Mouse (Mus musculus) hematopoietic stem cell, adult 5-6 weeks (primary cell): Measurements from ENCODE around the gene Prkd2. TPM values are rescaled to one million over a fixed set of nuclear protein-coding genes. Genes with fewer than 3 reads are reported as not detected.

Experiments
- ATAC-seq, 2 experiments: fragments of 125-278 bp in 1 of 2; replicated peaks in 1 of 2; 2 replicates each; pipeline ENCODE4 v1.8.0; 2016 to 2017; ENCODE audit warnings: inconsistent platforms in 2 of 2, mild to moderate bottlenecking in 2 of 2, moderate number of reproducible peaks in 2 of 2, low read depth in 1 of 2, moderate TSS enrichment in 1 of 2; ENCODE audit not compliant: low FRiP score in 2 of 2, poor library complexity in 2 of 2, severe bottlenecking in 2 of 2, insufficient read depth in 1 of 2, low TSS enrichment in 1 of 2
- total RNA-seq: library from RNA; stranded (forward); fragments of 172-1452, 232-1000 nt; gene quantifications from 2 replicates; pipeline ENCODE4 v1.2.3, GENCODE M21; 2017

Prkd2 gene
- total RNA-seq, 1 experiment from 2014 or later, result 22.3 TPM

DNA sequence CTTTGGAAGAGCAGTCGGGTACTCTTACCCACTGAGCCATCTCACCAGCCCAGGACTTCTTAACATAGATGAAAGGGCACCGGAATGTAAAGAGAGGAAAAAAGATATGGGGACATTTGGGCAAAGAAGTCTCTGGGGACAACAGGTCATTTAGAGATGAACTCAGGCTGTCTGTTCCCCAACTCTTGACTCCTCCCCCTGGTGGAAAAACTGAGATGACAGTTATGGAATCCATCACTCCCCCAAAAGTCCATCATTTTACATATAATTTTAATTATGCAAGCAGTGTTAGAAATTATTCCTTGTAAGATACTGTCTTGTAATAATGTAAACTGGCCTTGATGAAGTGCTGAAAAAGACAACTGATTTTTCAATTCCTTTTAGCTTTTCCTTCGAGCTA lies 35.0 kb downstream of the Prkd2 start:
- ATAC-seq, result no peak

DNA sequence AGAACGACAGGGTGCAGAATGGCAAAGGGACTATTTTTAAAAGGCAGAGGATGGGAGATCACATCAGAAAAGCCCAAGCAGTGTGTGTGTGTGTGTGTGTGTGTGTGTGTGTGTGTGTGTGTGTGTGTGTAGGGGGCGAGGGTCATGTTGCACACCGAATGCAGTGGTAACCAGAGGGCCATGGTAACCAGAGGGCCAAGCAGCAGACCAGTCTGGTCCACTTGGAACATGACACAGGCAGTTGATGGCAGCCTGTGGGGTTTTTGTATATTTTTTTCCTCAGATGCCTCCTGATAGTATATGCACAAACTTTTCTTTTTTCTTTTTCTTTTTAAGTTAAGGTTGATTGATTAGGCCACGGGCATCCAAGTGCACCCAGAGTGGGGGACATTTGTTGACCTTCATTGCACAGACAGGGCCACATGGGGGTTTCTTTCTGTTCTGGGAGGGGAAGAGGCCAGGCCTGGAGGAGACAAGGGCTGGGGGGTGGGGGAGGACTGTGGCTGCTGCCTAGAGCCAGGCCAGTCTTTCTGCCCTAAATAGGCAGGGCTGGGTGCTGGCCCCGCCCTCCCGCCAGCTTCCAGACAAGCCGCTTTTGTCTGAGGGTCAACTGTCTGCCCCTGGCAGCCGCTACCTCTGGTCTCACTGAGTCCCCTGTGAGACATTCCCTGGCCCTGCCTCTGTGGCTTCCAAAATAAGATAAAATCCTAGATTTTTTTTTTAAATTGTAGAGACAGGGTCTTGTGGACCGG lies 37.3 kb downstream of the Prkd2 start:
- no peak for ATAC-seq

DNA sequence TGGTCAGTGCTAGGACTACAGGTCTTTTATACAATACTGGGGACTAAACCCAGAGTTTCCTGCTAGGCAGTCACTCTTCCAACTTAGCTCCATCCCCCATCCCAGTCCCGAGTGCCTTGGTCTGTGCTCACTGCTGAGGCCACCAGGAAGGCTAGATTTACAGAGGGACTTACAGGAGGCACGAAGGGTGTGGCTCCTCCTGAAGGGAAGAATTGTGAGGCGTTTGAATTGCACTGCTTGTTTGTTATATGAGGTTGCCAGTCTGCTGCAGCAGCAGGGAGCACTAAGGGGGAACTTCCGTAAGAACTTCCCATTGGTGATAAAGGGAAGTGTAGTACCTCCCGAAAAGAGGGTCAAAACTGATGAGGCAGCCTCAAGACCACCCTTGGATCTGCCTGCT lies 37.9 kb downstream of the Prkd2 start:
- no peak for ATAC-seq

DNA sequence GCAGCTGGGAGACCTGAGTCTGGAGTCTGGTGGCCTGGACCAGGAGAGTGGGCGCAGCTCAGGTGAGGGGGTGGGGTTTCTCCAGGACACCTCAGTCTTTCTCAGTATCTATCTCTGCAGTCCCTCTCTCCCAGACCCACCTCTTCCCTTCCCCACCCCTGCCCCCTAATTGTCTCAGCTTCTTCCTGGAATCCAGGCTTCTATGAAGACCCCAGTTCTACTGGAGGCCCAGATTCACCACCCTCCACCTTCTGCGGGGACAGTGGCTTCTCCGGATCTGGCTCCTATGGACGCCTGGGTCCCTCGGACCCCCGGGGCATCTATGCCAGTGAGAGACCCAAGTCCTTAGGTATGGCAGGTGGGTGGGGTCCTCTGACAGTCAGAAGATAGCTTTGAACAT lies 40.5 kb downstream of the Prkd2 start:
- no peak for ATAC-seq

DNA sequence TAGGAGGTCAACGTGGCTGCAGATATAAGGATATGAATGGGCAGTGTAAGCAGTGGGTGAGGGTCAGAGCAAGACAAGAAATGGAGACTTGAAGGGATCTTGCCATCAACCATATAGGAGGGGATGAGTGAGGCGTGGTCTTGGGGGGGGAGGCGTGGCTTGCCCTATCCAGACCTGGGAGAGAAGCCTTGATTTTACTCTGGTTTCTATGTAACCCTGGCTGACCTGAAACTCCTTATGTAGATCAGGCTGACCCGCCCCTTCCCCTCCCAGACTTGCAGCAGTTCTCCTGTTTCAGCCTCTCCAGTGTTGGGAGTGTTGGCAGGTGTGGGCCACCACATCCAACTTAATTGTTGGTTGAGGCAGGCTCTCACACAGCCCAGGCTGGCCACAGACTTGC lies 41.6 kb downstream of the Prkd2 start:
- ATAC-seq, result no peak

DNA sequence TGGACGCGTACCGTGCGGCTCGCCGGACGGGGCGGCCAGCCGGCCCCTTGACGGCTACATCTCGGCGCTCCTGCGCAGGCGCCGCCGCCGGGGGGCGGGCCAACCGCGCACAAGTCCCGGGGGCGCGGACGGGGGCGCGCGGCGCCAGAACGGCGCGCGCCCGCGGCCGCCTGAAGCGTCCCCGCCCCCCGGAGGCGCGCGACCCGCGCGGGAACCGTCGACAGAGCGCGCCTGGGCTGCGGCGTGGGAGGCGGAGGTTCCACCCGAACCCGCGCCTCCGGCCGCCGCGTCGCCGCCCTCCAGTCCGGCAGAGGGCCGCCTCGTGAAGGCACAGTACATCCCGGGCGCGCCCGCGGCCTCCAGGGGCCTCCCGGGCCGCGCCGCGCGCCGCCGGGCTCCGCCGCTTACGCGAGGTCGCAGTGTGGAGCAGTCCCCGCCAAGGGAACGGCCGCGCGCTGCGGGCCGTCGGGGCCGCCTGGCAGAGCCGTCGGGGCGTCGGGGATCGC lies 42.6 kb downstream of the Prkd2 start:
- ATAC-seq, result no peak

DNA sequence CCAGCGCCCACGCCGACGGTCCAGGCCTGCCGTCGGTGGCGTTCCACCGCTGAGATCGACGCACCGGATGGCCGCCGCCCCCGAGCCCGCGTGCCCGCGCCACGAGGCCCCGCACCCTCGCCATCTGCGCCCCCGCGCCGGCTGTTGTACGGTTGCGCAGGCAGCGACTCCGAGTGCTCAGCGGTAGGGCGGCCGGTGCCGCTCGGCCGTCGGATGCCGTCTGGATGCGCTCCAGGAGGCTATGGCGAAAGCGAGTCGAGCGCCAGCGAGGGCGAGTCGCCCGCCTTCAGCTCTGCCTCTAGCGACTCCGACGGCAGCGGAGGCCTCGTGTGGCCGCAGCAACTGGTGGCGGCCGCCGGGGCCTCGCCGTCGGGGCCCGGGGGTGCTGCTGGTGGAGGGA lies 43.2 kb downstream of the Prkd2 start:
- no peak for ATAC-seq

DNA sequence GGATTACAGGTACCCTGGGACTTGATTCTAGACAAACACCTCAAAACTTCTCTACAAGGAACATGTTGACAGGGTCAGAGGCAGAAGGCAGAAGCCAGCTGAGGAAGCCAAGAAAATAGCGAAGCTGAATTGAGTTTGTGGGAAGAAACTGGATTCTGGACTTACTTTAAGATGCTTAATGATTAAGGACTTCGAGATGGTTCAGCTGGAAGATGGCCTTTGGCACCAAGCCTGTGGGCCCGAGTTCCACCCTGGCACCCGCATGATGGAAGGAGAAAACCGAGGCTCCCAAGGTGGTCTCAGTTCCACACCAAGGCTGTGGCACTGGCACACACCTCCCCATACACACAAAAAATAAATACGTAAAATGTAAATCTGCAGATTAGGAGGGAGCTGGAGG lies 47.8 kb downstream of the Prkd2 start:
- no peak for ATAC-seq

DNA sequence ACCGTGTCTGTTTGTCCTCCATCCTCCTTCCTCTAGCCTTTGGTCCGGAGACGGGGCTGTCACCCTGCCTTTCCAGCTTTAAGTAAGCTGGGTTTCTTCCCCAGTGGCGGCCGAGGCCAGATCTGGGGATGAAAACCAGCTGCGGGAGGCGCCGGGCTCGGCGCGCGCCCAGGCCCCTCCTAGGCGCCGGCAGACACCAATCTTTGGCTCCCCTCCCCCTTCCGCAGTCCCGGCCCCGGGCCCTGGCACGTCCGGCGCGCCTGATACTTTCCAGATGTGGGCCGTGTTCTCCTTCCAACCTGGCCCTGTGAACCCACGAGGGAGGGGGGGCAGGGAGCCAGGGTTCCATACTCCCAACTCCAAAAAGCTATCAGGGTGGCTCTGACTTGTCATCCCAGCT lies 48.2 kb downstream of the Prkd2 start:
- ATAC-seq, result no peak

DNA sequence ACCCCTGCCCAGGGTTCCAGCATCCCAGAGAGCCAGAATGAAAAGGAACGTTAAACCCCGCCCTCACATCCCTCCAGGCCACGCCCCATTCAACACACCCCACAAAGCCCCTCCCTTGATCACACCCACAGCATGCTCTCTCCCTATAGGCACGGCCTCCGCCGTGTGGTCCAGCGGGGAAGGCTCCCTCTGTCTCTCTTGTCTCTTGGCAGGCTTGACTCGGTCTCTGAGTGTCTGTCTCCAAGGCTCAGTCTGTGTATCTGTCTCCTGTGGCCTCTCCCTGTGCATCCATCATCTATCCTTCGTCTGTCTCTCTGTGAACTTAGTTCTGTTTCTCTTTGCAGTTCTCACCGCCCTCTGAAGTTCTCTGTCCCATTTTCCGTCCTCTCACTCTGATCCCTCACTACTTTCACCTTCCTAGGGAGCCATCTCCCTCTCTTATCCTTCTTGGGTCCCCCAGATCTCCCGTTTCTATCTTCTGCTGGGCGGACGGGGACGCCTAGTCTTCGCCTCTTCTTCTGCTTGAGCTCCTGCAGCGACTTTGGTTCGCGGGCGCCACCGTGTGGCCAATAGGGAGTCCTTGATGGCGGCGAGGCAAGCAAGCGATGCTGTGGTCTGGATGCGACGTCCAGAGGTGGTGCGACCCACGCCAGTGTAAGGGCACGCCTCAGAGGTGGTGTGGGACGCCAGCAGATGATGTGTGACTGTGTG lies 49.1 kb downstream of the Prkd2 start, which contains the start of gene Gng8:
Gene Gng8 (plus strand): TSS at position 146 of the 711 bp plus-strand sequence.
- ATAC-seq, result peak; percentile 81 to 87

DNA sequence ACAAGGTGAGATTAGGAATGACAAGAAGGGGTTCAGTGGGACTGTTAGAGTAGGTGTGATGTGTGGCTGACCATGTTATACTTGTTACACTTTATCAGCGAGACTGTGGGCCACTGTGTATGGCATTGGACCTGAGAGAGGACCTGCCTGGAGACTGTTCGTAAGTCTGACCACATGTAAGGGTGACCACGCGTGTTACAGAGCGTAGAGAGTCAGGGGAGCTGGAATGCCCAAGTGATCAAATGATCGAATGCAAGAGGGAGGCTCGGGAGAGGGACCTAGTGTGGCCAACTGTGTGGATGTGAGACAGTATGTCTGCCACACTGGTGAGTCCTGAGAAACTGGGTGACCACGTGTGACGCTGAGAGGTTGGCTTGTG lies 49.6 kb downstream of the Prkd2 start:
- no peak for ATAC-seq

DNA sequence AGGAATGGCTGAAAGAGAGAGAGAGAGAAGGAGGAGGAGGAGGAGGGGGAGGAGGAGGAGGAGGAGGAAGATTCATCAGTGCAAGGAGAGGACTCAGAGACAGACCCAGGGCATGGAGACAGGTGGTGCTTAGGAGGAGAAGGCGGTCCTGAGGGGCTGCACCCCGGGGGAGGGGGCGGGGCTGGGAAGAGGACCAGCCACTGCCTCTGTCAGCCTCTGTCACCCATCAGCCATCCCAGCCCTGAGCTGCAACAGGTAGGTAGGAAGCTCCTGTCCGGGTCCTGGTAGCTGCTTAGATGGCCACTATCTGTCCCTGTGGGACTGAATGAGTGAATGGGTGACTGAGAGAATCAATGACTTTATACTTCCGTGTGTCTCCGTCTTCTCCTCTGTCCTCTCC lies 50.9 kb downstream of the Prkd2 start:
- ATAC-seq, result no peak

DNA sequence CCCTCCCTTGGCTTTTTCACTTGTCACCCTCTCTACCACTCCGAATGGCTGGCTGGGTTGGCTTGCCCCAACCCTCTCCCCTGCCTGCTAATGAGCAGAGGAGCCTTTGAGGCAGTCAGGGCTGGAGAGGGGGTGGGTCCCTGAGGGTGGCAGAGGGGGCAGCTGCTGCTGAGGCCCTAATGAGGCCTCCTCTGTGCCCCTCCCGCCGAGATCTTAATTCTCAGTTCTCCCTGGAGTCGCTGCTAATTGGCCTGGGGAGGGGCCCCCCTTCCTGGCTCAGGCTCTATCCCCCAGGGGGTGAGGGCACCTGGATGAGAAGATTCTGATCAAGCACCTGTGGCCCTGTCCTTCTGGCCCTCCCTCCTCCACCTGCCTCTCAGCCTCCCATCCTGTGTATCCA lies 51.6 kb downstream of the Prkd2 start:
- no peak for ATAC-seq

DNA sequence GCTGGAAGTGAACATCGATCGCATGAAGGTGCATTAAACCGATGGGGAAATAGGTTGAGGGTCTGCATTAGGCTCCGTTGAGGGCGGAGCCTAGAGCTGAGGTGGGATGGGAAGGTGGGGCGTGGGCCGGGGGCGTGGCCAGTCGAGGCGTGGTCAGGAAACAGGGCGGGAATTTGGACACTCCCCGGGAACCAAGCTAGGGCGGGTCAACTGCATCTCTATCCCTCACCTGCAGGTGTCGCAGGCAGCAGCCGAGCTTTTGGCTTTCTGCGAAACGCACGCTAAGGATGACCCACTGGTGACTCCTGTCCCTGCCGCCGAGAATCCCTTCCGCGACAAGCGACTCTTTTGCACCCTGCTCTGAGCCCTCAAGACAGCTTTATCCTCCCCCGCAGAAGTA lies 52.3 kb downstream of the Prkd2 start:
- peak; percentile 64 to 67 for ATAC-seq

DNA sequence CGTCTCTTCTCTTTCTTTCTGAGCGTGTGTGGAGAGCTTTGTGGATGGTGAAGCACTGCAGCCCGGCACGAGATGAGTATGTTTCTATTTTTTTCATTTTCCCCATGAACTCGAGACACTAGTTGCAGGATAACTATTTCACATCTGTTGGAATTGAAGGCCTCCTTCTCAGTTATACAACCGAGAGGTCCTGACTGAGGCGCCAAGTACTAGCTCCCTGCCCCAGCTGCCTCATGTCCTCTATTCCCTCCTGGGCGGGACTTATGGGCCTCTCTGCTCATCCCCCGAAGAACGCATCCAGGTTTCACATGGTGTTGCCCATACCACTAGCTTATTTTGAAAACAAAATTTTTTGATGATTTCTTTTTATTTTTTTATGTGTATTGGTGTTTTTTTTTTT lies 52.8 kb downstream of the Prkd2 start:
- no peak for ATAC-seq

DNA sequence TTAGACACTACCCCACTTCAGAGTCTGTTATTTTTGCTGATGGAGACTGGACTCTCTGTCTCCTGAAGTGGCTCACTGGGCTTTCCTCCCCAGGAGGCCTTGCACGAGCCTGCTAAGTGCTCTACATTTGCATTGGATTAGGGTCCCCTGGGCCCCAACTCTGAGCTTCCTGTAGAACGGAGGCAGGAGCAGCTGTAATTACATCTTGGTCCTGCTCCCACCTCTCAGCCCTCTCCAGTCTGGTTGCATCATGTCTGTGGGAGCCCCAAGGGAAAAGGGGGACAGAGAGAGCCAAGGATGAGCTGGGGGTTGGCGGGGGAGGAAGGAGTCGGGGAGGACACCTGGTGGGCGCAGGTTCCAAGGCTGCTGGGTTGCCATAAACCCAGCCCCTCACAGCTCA lies 57.8 kb downstream of the Prkd2 start:
- ATAC-seq, result no peak

DNA sequence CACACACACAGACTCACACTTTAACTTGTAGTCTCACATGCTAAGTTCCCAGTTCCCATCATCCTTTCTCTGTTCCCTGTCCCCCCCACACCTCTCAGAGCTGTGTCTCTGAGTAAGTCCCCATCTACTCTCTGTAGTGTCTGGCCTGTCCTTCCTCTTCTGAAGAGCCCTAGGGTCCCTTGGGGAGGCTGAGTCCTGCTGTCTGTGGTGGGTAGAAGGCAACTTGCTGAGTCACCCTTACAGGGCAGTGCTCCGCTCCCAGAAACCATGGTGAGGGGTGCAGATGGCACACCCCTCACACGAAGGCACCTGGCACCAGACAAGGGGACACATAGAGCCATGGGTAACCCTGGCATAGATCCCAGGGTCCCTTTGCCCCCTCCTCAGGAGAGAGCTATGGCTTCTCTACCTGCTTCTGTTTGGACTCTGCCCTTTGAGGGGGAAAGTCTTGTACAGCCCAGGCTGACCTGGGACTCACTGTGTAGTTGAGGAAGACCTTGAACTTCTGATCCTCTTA lies 60.8 kb downstream of the Prkd2 start:
- peak; percentile 33 to 57 for ATAC-seq

DNA sequence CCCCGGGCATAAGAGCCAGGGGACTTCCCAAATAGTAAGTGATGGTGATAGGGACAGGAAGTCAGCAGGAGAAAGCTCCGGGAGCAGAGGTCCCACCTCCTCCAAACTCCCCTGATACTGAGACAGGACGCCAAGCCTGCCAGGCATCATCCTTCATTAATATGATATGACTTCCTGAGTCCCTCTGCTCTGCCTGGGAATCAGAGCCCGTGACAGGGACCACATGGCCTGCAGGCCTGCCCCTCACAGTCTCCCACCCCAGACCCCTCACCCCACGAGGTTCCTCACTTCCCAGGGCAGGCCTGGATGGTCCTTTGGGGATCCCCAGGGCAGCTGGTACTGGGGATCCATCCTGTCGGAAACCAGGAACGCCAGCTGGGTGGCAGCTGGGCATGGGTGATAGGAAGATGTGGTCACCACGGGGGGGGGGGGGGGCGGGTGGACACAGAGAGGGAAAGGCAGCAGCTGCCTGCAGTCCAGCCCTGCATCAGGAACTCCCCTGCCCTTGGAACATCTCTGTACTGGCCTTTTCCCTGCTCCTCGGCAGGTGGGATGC lies 61.5 kb downstream of the Prkd2 start:
- no peak for ATAC-seq
